Mouse (Mus musculus) intestine, embryonic 14.5 days (tissue): ENCODE measurements around the gene Nek9. TPM values are rescaled to one million over a fixed set of nuclear protein-coding genes. Genes with fewer than 3 reads are reported as not detected.

ENCODE experiments used
- ATAC-seq: fragments of 200-750 bp; cut with Nextera tagmentation; replicated peaks from 2 replicates; pipeline ENCODE4 v1.8.0; 2017; ENCODE audit warnings: low read depth, moderate number of reproducible peaks, moderate TSS enrichment, moderate library complexity; ENCODE audit not compliant: low FRiP score, low TSS enrichment
- DNase-seq: peaks from one replicate; pipeline ENCODE4 v3.0.0-alpha.2; 2018; ENCODE audit warnings: low spot score
- H3K27ac ChIP-seq: fragments of 300-500 bp; sonication (generic); 2 replicates; pipeline ENCODE4 v1.5.1; 2014; ENCODE audit warnings: low read depth, mild to moderate bottlenecking, control low read depth
- H3K27me3 ChIP-seq: fragments of 300-500 bp; sonication (generic); replicated peaks from 2 replicates; pipeline ENCODE4 v1.6.1; 2014; ENCODE audit warnings: low read length, control low read depth; ENCODE audit not compliant: control insufficient read depth, insufficient read depth
- H3K36me3 ChIP-seq: fragments of 300-500 bp; sonication (generic); 2 replicates; pipeline ENCODE4 v1.6.1; 2014; ENCODE audit warnings: low read length, control low read depth; ENCODE audit not compliant: control insufficient read depth, insufficient read depth
- H3K4me1 ChIP-seq: fragments of 300-500 bp; sonication (generic); replicated peaks from 2 replicates; pipeline ENCODE4 v1.6.1; 2014; ENCODE audit warnings: low read length, control low read depth, mixed read lengths; ENCODE audit not compliant: control insufficient read depth, insufficient read depth
- H3K4me2 ChIP-seq: fragments of 300-500 bp; sonication (generic); 2 replicates; pipeline ENCODE4 v1.6.1; 2014; ENCODE audit warnings: low read length
- H3K4me3 ChIP-seq: fragments of 300-500 bp; sonication (generic); 2 replicates; pipeline ENCODE4 v1.5.1; 2014; ENCODE audit warnings: low read depth, low read length, control low read depth, mixed read lengths
- H3K9ac ChIP-seq: fragments of 300-500 bp; sonication (generic); 2 replicates; pipeline ENCODE4 v1.6.1; 2014; ENCODE audit warnings: mild to moderate bottlenecking, low read length
- H3K9me3 ChIP-seq: fragments of 300-500 bp; sonication (generic); 2 replicates; pipeline ENCODE4 v1.6.1; 2016; ENCODE audit warnings: low read length, control low read depth; ENCODE audit not compliant: control insufficient read depth
- WGBS: fragments of 180-500 bp; shearing (Covaris S2); extraction: QIAGEN DNeasy Blood & Tissue Kit; methylation state at CpG from one replicate; pipeline ENCODE4 v1.1.7; 2014; 5-methylcytosine and 5-hydroxymethylcytosine counted together
- polyA plus RNA-seq: library from polyadenylated mRNA; unstranded; fragments of >200 nt; fragmentation: Nextera tagmentation; extraction: Ambion mirVana; gene quantifications from 2 replicates; pipeline ENCODE4 v1.2.1, GENCODE M21; 2014

Nek9 gene
- polyA plus RNA-seq, 1 experiment from 2014 or later, result 16.5 TPM

DNA sequence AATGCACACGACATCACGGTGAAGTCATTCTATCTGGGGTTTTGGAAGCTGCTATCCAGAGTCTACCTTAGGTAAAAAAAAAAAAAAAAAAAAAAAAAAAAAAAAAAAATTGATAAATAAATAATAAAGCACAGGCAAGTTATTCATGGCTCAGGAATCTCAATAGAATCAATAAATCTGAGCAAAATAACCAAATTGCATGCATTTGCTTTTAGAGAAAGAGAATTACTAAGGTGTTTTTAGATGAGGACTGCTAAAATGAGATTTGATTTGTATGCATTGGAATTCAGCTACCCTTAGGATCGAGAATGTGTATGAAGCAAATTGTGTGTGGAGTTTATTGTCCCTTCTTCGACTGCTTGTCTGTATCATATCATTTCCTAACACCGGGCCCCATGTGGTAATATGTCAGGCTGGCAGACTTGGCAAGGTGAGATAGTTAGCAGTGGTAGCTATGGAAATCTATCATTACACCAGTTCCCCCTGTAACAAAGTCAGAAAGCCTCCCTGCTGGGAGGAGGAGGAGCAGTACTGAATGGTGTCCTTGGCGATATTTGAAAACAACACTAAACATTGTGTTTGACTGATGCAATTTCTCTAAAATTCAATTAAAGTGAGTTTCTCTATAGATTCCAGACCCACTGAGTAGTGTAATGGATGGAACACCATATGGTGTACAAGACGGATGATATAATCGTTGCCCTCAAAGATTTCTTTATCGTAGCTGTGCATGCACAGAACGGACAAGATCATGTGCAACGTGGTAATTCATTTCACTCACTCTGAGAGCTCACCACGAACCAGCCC, 58.1 kb downstream of the Nek9 start:
- Histone ChIP-seq H3K27me3 (no peaks in the 10 kb centered on the region), H3K9me3 (no peaks in the 10 kb centered on the region), H3K4me2 (peak overlapping the region; percentile 63), H3K36me3 (no peaks in the 10 kb centered on the region), H3K9ac (no peak overlapping the region), H3K4me1 (peaks cover 2% of the 10 kb centered on the region; the same call in 1 of the 2 replicates), H3K4me3 (0 out of 2 replicates have a peak overlapping the region, but pooled peaks have one; percentile 82), H3K27ac (no peak overlapping the region)
- 0 out of 2 replicates have a peak, but pooled peaks have one; percentile 10 for ATAC-seq
- 59% methylated on average over 12 of the region's 12 CpGs for WGBS
- DNase-seq, result no peak

GRCm38 (mm10) chr12:85280105-85280844, 58.9 kb downstream of the Nek9 start:
- under 1% methylated on average over 31 of the region's 31 CpGs for WGBS
- Histone ChIP-seq H3K27ac (peak overlapping the region; percentile 70; the same call in 1 of the 2 replicates), H3K9me3 (no peaks in the 10 kb centered on the region), H3K4me2 (peak overlapping the region; percentile 63), H3K4me1 (peaks cover 2% of the 10 kb centered on the region; the same call in 1 of the 2 replicates), H3K9ac (peak overlapping the region; percentile 77), H3K27me3 (no peaks in the 10 kb centered on the region), H3K4me3 (peak overlapping the region; percentile 82), H3K36me3 (0 out of 2 replicates have a peak, but pooled peaks cover under 1% of the 10 kb centered on the region)
- peak; percentile 99 for DNase-seq
- ATAC-seq, result peak; percentile 97

DNA sequence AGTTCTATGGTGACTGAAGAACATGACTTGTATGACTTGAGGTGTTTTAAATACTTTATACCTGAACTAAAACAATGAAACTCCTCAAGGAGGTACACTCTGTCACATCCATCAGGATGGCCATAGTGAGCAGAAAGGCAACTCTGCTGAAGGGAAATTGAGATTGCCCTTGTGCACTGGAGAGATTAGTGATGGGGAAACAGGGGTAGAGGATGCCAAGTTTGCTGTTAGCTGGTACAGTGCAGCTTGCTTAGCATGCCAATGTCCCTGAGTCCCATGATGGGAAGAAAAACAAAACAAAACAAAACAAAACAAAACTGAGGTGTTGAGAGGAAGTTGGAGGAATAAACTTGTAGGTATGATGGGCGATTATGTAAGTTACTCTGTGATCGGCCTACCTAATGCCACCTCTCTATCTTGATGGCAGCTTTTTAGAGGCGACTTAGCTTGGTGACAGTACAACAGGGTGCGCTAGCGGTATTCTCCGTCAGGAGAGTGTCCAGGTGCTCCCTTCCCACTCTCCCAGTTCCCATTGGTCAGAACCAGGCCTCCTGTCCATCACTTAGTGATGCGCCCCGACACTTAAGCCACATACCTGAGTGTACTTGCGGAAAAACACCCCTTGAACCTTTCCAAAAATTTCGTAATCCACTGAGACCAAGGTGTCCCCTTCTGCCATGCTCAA, 59.6 kb downstream of the Nek9 start:
- peaks cover 2% of the 10 kb centered on the region; the same call in 1 of the 2 replicates for H3K4me1 ChIP-seq
- no peaks in the 10 kb centered on the region for H3K27me3 ChIP-seq
- 0 out of 2 replicates have a peak, but pooled peaks cover 4% of the 10 kb centered on the region for H3K36me3 ChIP-seq
- peak overlapping the region; percentile 77 for H3K9ac ChIP-seq
- 4% methylated on average over 10 of the region's 10 CpGs for WGBS
- peak overlapping the region; percentile 70; the same call in 1 of the 2 replicates for H3K27ac ChIP-seq
- peak overlapping the region; percentile 63 for H3K4me2 ChIP-seq
- ATAC-seq (peak; percentile 39), DNase-seq (no peak)
- H3K4me3 ChIP-seq, result peak overlapping the region; percentile 82
- H3K9me3 ChIP-seq, result 0 out of 2 replicates have a peak, but pooled peaks cover under 1% of the 10 kb centered on the region

DNA sequence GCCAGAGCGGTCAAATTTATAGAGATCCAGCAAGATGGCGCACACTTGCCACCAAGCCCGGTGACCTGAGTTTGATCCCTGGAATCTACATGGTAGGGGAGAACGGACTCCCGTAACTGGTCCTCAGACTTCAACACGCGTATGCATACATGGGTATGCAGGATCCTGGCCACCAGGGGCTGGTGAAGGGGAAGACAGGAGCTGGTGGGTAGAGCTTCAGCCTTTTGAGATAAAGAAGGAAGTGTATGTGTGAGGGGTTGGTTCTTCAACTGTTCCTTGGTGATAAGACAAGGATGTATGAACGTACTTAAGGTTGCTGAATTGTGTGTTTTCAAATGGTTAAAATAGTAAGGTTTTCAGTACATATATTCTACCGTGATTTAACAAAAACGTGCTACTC, 60.2 kb downstream of the Nek9 start:
- H3K27me3 ChIP-seq, result no peaks in the 10 kb centered on the region
- H3K4me3 ChIP-seq, result no peak overlapping the region
- H3K36me3 ChIP-seq, result 0 out of 2 replicates have a peak, but pooled peaks cover 4% of the 10 kb centered on the region
- WGBS, result 93% methylated on average over 10 of the region's 10 CpGs
- no peak overlapping the region for H3K4me2 ChIP-seq
- no peak overlapping the region for H3K27ac ChIP-seq
- peaks cover 2% of the 10 kb centered on the region; the same call in 1 of the 2 replicates for H3K4me1 ChIP-seq
- 0 out of 2 replicates have a peak, but pooled peaks cover 2% of the 10 kb centered on the region for H3K9me3 ChIP-seq
- DNase-seq (no peak), ATAC-seq (no peak)
- no peak overlapping the region for H3K9ac ChIP-seq

DNA sequence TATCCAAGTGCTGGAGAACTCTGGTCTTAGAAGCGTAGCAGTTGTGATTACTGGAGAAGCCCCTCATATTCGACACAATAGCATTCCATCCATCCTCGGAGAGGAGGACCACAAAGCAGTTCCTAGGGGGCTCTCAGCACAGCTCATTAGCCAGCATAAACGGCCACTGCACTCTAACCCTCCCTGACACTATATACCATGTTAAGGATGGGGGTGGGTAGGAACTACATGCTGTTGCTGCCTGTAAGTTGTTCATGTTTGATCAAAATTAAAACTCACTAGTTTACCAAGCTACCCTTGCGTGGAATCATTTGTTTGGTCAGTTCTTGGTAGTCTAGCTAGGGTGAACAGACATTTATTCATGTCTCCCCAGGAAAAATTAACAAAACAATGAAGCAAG, 62.9 kb downstream of the Nek9 start:
- WGBS, result 78% methylated on average over 5 of the region's 5 CpGs
- no peak overlapping the region for H3K4me3 ChIP-seq
- ATAC-seq, result no peak
- no peak overlapping the region for H3K4me2 ChIP-seq
- no peak overlapping the region for H3K9ac ChIP-seq
- DNase-seq, result no peak
- no peaks in the 10 kb centered on the region for H3K27me3 ChIP-seq
- H3K36me3 ChIP-seq, result 0 out of 2 replicates have a peak, but pooled peaks cover 4% of the 10 kb centered on the region
- peaks cover 2% of the 10 kb centered on the region; the same call in 1 of the 2 replicates for H3K4me1 ChIP-seq
- 0 out of 2 replicates have a peak, but pooled peaks cover 2% of the 10 kb centered on the region for H3K9me3 ChIP-seq
- no peak overlapping the region for H3K27ac ChIP-seq

DNA sequence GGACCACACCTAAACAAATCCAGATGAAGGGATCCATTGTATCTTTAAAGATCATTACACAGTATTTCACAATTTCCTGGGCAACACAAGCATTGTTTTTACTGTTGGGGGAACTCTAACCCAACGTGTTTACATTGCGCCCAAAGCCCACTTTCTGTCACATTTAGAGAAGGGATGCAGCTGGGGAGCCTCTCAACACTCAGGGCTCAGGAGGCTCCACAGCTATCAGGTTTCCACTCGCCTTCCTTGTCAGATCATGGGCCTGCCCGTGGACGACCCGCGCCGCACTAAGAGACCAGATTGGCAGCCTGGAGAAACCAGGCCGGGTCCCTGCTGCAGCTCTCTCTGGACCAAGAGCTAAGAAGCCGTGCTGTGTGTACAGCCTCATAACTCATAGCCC, 65.7 kb downstream of the Nek9 start:
- Histone ChIP-seq H3K4me2 (no peak overlapping the region), H3K9ac (no peak overlapping the region), H3K27me3 (no peaks in the 10 kb centered on the region), H3K36me3 (0 out of 2 replicates have a peak, but pooled peaks cover 4% of the 10 kb centered on the region), H3K4me1 (no peaks in the 10 kb centered on the region; the same call in 1 of the 2 replicates), H3K4me3 (no peak overlapping the region), H3K9me3 (0 out of 2 replicates have a peak, but pooled peaks cover 2% of the 10 kb centered on the region), H3K27ac (no peak overlapping the region)
- DNase-seq (no peak), ATAC-seq (no peak)
- 58% methylated on average over 10 of the region's 10 CpGs for WGBS

DNA sequence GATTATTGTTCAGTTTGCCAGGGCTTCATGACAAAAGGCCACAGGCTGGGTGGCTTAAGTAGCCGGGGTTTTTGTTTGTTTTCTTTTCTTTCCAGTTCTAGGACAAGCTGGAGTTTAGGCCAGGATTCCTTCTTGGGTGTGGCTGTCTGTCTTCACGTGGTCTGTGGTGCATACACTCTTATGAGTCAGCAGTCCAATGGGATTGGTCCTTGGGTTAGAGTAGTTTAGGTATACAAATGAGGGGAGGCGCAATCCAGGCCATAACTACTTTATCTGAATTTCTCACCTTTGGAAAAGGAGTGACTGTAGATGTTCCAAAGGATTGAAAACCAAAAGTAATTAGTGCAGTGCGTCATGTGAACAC, 67.3 kb downstream of the Nek9 start:
- no peak for DNase-seq
- no peak for ATAC-seq

More for the DNA sequence above, 67.3 kb downstream of the Nek9 start:
- H3K27ac ChIP-seq, result no peak overlapping the region
- WGBS, result 78% methylated on average over 4 of the region's 4 CpGs
- no peak overlapping the region for H3K4me2 ChIP-seq
- no peaks in the 10 kb centered on the region for H3K27me3 ChIP-seq
- 0 out of 2 replicates have a peak, but pooled peaks cover 4% of the 10 kb centered on the region for H3K36me3 ChIP-seq
- no peak overlapping the region for H3K9ac ChIP-seq
- H3K4me1 ChIP-seq, result no peaks in the 10 kb centered on the region; the same call in 1 of the 2 replicates
- H3K9me3 ChIP-seq, result 0 out of 2 replicates have a peak, but pooled peaks cover 2% of the 10 kb centered on the region
- no peak overlapping the region for H3K4me3 ChIP-seq
